Mouse (Mus musculus) spleen, adult 2 months (tissue): ENCODE measurements around the gene Rbm48. TPM values are rescaled to one million over a fixed set of nuclear protein-coding genes. Genes with fewer than 3 reads are reported as not detected.

ENCODE experiments used
- DNase-seq, 2 experiments: peaks; one replicate each; pipeline versions ENCODE4 v3.0.0 to v3.0.0-alpha.2; 2012 to 2021; ENCODE audit warnings: low spot score in 2 of 2, low read depth in 1 of 2
- H3K27ac ChIP-seq: fragments of 200-500 bp; 2 replicates; pipeline ENCODE4 v1.5.1; 2012; ENCODE audit warnings: low read length, inconsistent platforms; ENCODE audit not compliant: insufficient read depth
- H3K27me3 ChIP-seq: fragments of 200-500 bp; 2 replicates; pipeline ENCODE4 v1.6.1; 2012; ENCODE audit warnings: mild to moderate bottlenecking, moderate library complexity, low read length, inconsistent platforms; ENCODE audit not compliant: control insufficient read depth, insufficient read depth
- H3K36me3 ChIP-seq: fragments of 200-500 bp; 2 replicates; pipeline ENCODE4 v1.6.1; 2012; ENCODE audit warnings: mild to moderate bottlenecking, low read length, inconsistent platforms; ENCODE audit not compliant: control insufficient read depth, insufficient read depth
- H3K4me1 ChIP-seq: fragments of 200-500 bp; 2 replicates; pipeline ENCODE4 v1.6.1; 2011; ENCODE audit warnings: inconsistent platforms; ENCODE audit not compliant: control insufficient read depth, insufficient read depth, insufficient read length
- H3K4me3 ChIP-seq: fragments of 200-500 bp; 2 replicates; pipeline ENCODE4 v1.5.1; 2011; ENCODE audit warnings: mild to moderate bottlenecking, inconsistent platforms; ENCODE audit not compliant: insufficient read depth, insufficient read length; ENCODE audit errors: extremely low read depth
- CTCF ChIP-seq: fragments of 200-500 bp; IDR thresholded peaks from 2 replicates; pipeline ENCODE4 v1.5.1; 2011; ENCODE audit warnings: mild to moderate bottlenecking, inconsistent platforms; ENCODE audit not compliant: insufficient read depth, insufficient read length, insufficient replicate concordance; ENCODE audit errors: extremely low read depth
- POLR2A ChIP-seq: fragments of 200-500 bp; IDR thresholded peaks from 2 replicates; pipeline ENCODE4 v1.6.1; 2011; ENCODE audit warnings: low read depth, low read length, inconsistent platforms
- WGBS: fragments of 180-500 bp; shearing (Covaris S2); methylation state at CpG from one replicate; pipeline ENCODE4 v1.1.7; 2018; 5-methylcytosine and 5-hydroxymethylcytosine counted together
- polyA plus RNA-seq: library from polyadenylated mRNA; depleted of rRNA; stranded (reverse); fragments of >200 nt; gene quantifications from 2 replicates; pipeline ENCODE4 v1.2.3, GENCODE M21; 2012; rRNA removed

Rbm48 gene
- polyA plus RNA-seq: 3.3 and 3.4 TPM in 2 replicates

GRCm38 (mm10) chr5:3596399-3596766 lies at the start of gene Rbm48:
Rbm48 (minus strand) TSS chr5:3596585.
- peak within 1 kb of the TSS; percentile 68 for H3K4me3 ChIP-seq
- peak; percentile 67 to 80 for DNase-seq
- WGBS: under 1% methylated on average over 31 of the region's 31 CpGs
- TF ChIP-seq CTCF (peak; percentile 68; the same call in 1 of the 2 replicates), POLR2A (no peak; the same call in none of the 2 replicates)
- peaks cover 5% of the 10 kb centered on the region for H3K36me3 ChIP-seq
- no peaks in the 10 kb centered on the region for H3K27me3 ChIP-seq
- H3K4me1 ChIP-seq: 0 out of 2 replicates have a peak, but pooled peaks cover 2% of the 10 kb centered on the region
- peak within 1 kb of the TSS; percentile 60 for H3K27ac ChIP-seq

GRCm38 (mm10) chr5:3645326-3645725 lies 48.9 kb upstream of the Rbm48 start:
- DNase-seq: no peak

GRCm38 (mm10) chr5:3644621-3645020 lies 48.2 kb upstream of the Rbm48 start:
- no peaks in the 10 kb centered on the region for H3K4me1 ChIP-seq
- H3K27me3 ChIP-seq: no peaks in the 10 kb centered on the region
- no peak for TF ChIP-seq POLR2A
- TF ChIP-seq CTCF: no peak
- H3K36me3 ChIP-seq: peaks cover 25% of the 10 kb centered on the region
- DNase-seq: no peak
- WGBS: 95% methylated on average over 6 of the region's 6 CpGs
- H3K4me3 ChIP-seq: no peak overlapping the region
- no peak overlapping the region for H3K27ac ChIP-seq

More at GRCm38 (mm10) chr5:3645326-3645725, 48.9 kb upstream of the Rbm48 start:
- no peak for TF ChIP-seq POLR2A
- TF ChIP-seq CTCF: no peak
- Histone ChIP-seq H3K4me3 (no peak overlapping the region), H3K36me3 (peaks cover 23% of the 10 kb centered on the region), H3K27me3 (no peaks in the 10 kb centered on the region), H3K4me1 (no peaks in the 10 kb centered on the region), H3K27ac (no peak overlapping the region)
- WGBS: 91% methylated on average over 6 of the region's 6 CpGs

- TF ChIP-seq POLR2A (no peak), CTCF (no peak)
- no peak overlapping the region for H3K4me3 ChIP-seq
- no peaks in the 10 kb centered on the region for H3K4me1 ChIP-seq
- 95% methylated on average over 8 of the region's 8 CpGs for WGBS
- no peaks in the 10 kb centered on the region for H3K27me3 ChIP-seq
- no peak overlapping the region for H3K27ac ChIP-seq
- peaks cover 4% of the 10 kb centered on the region for H3K36me3 ChIP-seq
- DNase-seq: no peak
Measured at GRCm38 (mm10) chr5:3635286-3635685, 38.9 kb upstream of the Rbm48 start.

- DNase-seq: no peak
- peaks cover 2% of the 10 kb centered on the region for H3K36me3 ChIP-seq
- H3K27me3 ChIP-seq: no peaks in the 10 kb centered on the region
- peak; percentile 29; the same call in 1 of the 2 replicates for TF ChIP-seq CTCF
- no peak for TF ChIP-seq POLR2A
- H3K4me3 ChIP-seq: no peak overlapping the region
- H3K27ac ChIP-seq: no peak overlapping the region
- WGBS: 77% methylated on average over 4 of the region's 4 CpGs
- H3K4me1 ChIP-seq: no peaks in the 10 kb centered on the region
Measured at GRCm38 (mm10) chr5:3633951-3634350, 37.6 kb upstream of the Rbm48 start.

- no peak overlapping the region for H3K4me3 ChIP-seq
- no peaks in the 10 kb centered on the region for H3K27me3 ChIP-seq
- no peak for DNase-seq
- WGBS: 97% methylated on average over 13 of the region's 13 CpGs
- H3K4me1 ChIP-seq: no peaks in the 10 kb centered on the region
- TF ChIP-seq POLR2A: no peak
- no peak for TF ChIP-seq CTCF
- peaks cover 3% of the 10 kb centered on the region for H3K36me3 ChIP-seq
- no peak overlapping the region for H3K27ac ChIP-seq
Measured at GRCm38 (mm10) chr5:3633315-3633714, 36.9 kb upstream of the Rbm48 start.

- WGBS: 86% methylated on average over 5 of the region's 5 CpGs
- no peaks in the 10 kb centered on the region for H3K4me1 ChIP-seq
- no peaks in the 10 kb centered on the region for H3K27me3 ChIP-seq
- H3K4me3 ChIP-seq: no peak overlapping the region
- TF ChIP-seq POLR2A: no peak
- no peak for TF ChIP-seq CTCF
- DNase-seq: no peak
- H3K36me3 ChIP-seq: peaks cover 3% of the 10 kb centered on the region
- H3K27ac ChIP-seq: no peak overlapping the region
Measured at GRCm38 (mm10) chr5:3632285-3632684, 35.9 kb upstream of the Rbm48 start.
